Mouse (Mus musculus) small intestine, adult 2 months (tissue): ENCODE results near the gene Slc28a3.
A peak's percentile ranks its signal among the peaks of the same experiment; 100 is the strongest.

ENCODE experiments used
- CTCF ChIP-seq: fragments of 200-500 bp; IDR thresholded peaks from 2 replicates; pipeline ENCODE4 v1.5.1; 2012; ENCODE audit warnings: low read depth, mild to moderate bottlenecking, control low read depth, inconsistent platforms, low read length, moderate library complexity, mixed read lengths; ENCODE audit not compliant: insufficient replicate concordance, insufficient read length; ENCODE audit errors: extremely low read depth
- POLR2A ChIP-seq: fragments of 200-500 bp; IDR thresholded peaks from 2 replicates; pipeline ENCODE4 v1.6.1; 2012; ENCODE audit warnings: low read depth, mild to moderate bottlenecking, control low read depth, inconsistent platforms, low read length, moderate library complexity

- peak; percentile 70; the same call in 1 of the 2 replicates for TF ChIP-seq CTCF
- TF ChIP-seq POLR2A: no peak
These were observed 20.0 kb downstream of the Slc28a3 start for GRCm38 (mm10) chr13:58590630-58591029.
